10 mouse cellular contexts compared by ENCODE assay signal in genomic region chr8:107885971-107886370, GRCm38 (mm10). TPM values are rescaled to one million over a fixed set of nuclear protein-coding genes. Genes with fewer than 3 reads are reported as not detected.
DNase-seq lines count a peak whose midpoint lies in the region; ATAC-seq lines count a peak whose summit lies in the region.
"Had no signal": no experiment of that assay in that cellular context is flagged by ENCODE, and none has a peak within 500 bp of the region (broad histone marks: within the 10 kb centered on the region; RNA-seq: fewer than 3 reads in every experiment).

No protein-coding gene starts in this region.

- no peak overlapping the region for H3K9ac ChIP-seq in limb, embryonic 12.5 days (replicated peaks)
- no peak overlapping the region for H3K9ac ChIP-seq in stomach, embryonic 15.5 days
- H3K9ac ChIP-seq in liver, embryonic 12.5 days = no peak overlapping the region

- peak overlapping the region; percentile 64 for H3K27ac ChIP-seq in limb, embryonic 12.5 days
- peak overlapping the region; percentile 57; the same call in 1 of the 2 replicates for H3K27ac ChIP-seq in stomach, embryonic 15.5 days
- no peak overlapping the region for H3K27ac ChIP-seq in liver, embryonic 12.5 days

- H3K4me1 ChIP-seq in limb, embryonic 12.5 days (replicated peaks) = peaks cover 36% of the 10 kb centered on the region
- H3K4me1 ChIP-seq in stomach, embryonic 15.5 days = peaks cover 6% of the 10 kb centered on the region; the same call in 1 of the 2 replicates
- no peaks in the 10 kb centered on the region for H3K4me1 ChIP-seq in liver, embryonic 12.5 days
- H3K4me1 ChIP-seq: megakaryocyte, embryonic 14.5 days had no signal

- DNase-seq in gastrocnemius, postnatal 14 days = peak; percentile 19
- DNase-seq in gastrocnemius, postnatal 25 days = no peak
- DNase-seq in kidney, postnatal 4 days = peak; percentile 58 to 66
- no peak for DNase-seq in kidney, postnatal 25 days
- DNase-seq in adipocyte (ENCODE audit: low spot score) = no peak
- DNase-seq: adrenal gland, postnatal 36 days had no signal

- H3K4me2 ChIP-seq in limb, embryonic 12.5 days = no peak overlapping the region
- peak overlapping the region; percentile 23; the same call in 1 of the 2 replicates for H3K4me2 ChIP-seq in stomach, embryonic 15.5 days
- H3K4me2 ChIP-seq in liver, embryonic 12.5 days = no peak overlapping the region

- ATAC-seq in limb, embryonic 12.5 days (ENCODE audit: insufficient number of reproducible peaks, insufficient read depth, low FRiP score, low TSS enrichment, low read depth) = no peak
- ATAC-seq in stomach, embryonic 15.5 days (ENCODE audit: insufficient read depth, low FRiP score, low read depth) = peak; percentile 83; the same call in 1 of the 2 replicates
- no peak for ATAC-seq in liver, embryonic 12.5 days

- no peak overlapping the region for H3K4me3 ChIP-seq in limb, embryonic 12.5 days (replicated peaks)
- no peak overlapping the region for H3K4me3 ChIP-seq in stomach, embryonic 15.5 days (replicated peaks)
- H3K4me3 ChIP-seq in liver, embryonic 12.5 days = no peak overlapping the region
- H3K4me3 ChIP-seq: megakaryocyte, embryonic 14.5 days had no signal

- no peaks in the 10 kb centered on the region for H3K9me3 ChIP-seq in limb, embryonic 12.5 days
- H3K9me3 ChIP-seq in stomach, embryonic 15.5 days = no peaks in the 10 kb centered on the region
- no peaks in the 10 kb centered on the region for H3K9me3 ChIP-seq in liver, embryonic 12.5 days (replicated peaks)

- H3K27me3 ChIP-seq in limb, embryonic 12.5 days = no peaks in the 10 kb centered on the region
- no peaks in the 10 kb centered on the region for H3K27me3 ChIP-seq in stomach, embryonic 15.5 days (replicated peaks)
- H3K27me3 ChIP-seq in liver, embryonic 12.5 days (replicated peaks) = no peaks in the 10 kb centered on the region
- H3K27me3 ChIP-seq: megakaryocyte, embryonic 14.5 days had no signal

- intact Hi-C loops in gastrocnemius, postnatal 14 days (cut with DNase I; ENCODE audit: low total_unique reads) = no loop called here

- WGBS in limb, embryonic 12.5 days = 65% methylated on average over 5 of the region's 5 CpGs
- WGBS in stomach, embryonic 15.5 days = 34% methylated on average over 5 of the region's 5 CpGs
- 62% methylated on average over 5 of the region's 5 CpGs for WGBS in liver, embryonic 12.5 days (ENCODE audit: insufficient replicate concordance)

- H3K36me3 ChIP-seq in limb, embryonic 12.5 days = no peaks in the 10 kb centered on the region
- no peaks in the 10 kb centered on the region for H3K36me3 ChIP-seq in stomach, embryonic 15.5 days
- H3K36me3 ChIP-seq in liver, embryonic 12.5 days = no peaks in the 10 kb centered on the region

RNA-seq across cellular contexts. Expression of gene Zfhx3, which starts 56.5 kb away (rescaled TPM):
- 10 to 100 TPM in 1 of 2 experiments, 1 to 10 TPM in 1; 9.7 to 10.8 TPM for total RNA-seq in gastrocnemius, postnatal 14 days (2021)
- total RNA-seq in gastrocnemius, postnatal 25 days (2021) = 10 to 100 TPM; 11.9 to 13.3 TPM
- 50.6 and 53.0 TPM in 2 replicates for polyA plus RNA-seq in limb, embryonic 12.5 days (2016; fragmentation: Nextera tagmentation; extraction: Ambion mirVana)
- 12.9 and 14.3 TPM in 2 replicates for polyA plus RNA-seq in stomach, embryonic 15.5 days (2015; fragmentation: Nextera tagmentation; extraction: Ambion mirVana)
- 2.3 and 2.4 TPM in 2 replicates for polyA plus RNA-seq in liver, embryonic 12.5 days (2016; fragmentation: Nextera tagmentation; extraction: Ambion mirVana)

Comparison
In these comparisons a context has a peak if more than half of its experiments do, and no peak if none do; other contexts are left out.
1. DNase-seq: peak in gastrocnemius, postnatal 14 days (single experiment) and kidney, postnatal 4 days (2 of 2); none in gastrocnemius, postnatal 25 days (single experiment), kidney, postnatal 25 days (0 of 2) and adipocyte (single experiment).